Mouse (Mus musculus): ENCODE measurements around the gene Pla2g7. TPM values are rescaled to one million over a fixed set of nuclear protein-coding genes. Genes with fewer than 3 reads are reported as not detected.

The Pla2g7 gene
- total and polyA plus RNA-seq, 2 experiments: 0.50 to 2.1 TPM

GRCm38 (mm10) chr17:43554516-43555403, 13.1 kb upstream of the Pla2g7 start:
- peak; percentile 40 for DNase-seq (ENCODE audit: extremely low read depth, low read depth, low spot score)
- Histone ChIP-seq H3K4me3 (ENCODE audit: insufficient read depth, low read depth, low read length) (no peak overlapping the region), H3K27me3 (ENCODE audit: control insufficient read depth, insufficient read depth, low read length) (no peaks in the 10 kb centered on the region), H3K36me3 (ENCODE audit: control insufficient read depth, insufficient read depth, low read length) (no peaks in the 10 kb centered on the region), H3K4me1 (ENCODE audit: control insufficient read depth, insufficient read depth, low read length) (no peaks in the 10 kb centered on the region), H3K9ac (ENCODE audit: low read depth, low read length) (no peak overlapping the region), H3K79me2 (ENCODE audit: control insufficient read depth, insufficient read depth, low read length) (no peaks in the 10 kb centered on the region), H3K27ac (replicated peaks; ENCODE audit: insufficient read depth, low read depth, low read length) (no peak overlapping the region)
- TF ChIP-seq POLR2A (IDR thresholded peaks at IDR 0.05; ENCODE audit: extremely low read depth, insufficient read depth, low read length) (no peak), CTCF (IDR thresholded peaks at IDR 0.05; ENCODE audit: low read depth, low read length) (no peak)
- 32% methylated on average over 12 of the region's 12 CpGs for WGBS

GRCm38 (mm10) chr17:43557104-43557503, 10.8 kb upstream of the Pla2g7 start:
- Histone ChIP-seq H3K79me2 (ENCODE audit: control insufficient read depth, insufficient read depth, low read length) (no peaks in the 10 kb centered on the region), H3K27me3 (ENCODE audit: control insufficient read depth, insufficient read depth, low read length) (peaks cover 2% of the 10 kb centered on the region; the same call in 1 of the 2 replicates), H3K36me3 (ENCODE audit: control insufficient read depth, insufficient read depth, low read length) (no peaks in the 10 kb centered on the region), H3K9ac (ENCODE audit: low read depth, low read length) (no peak overlapping the region), H3K27ac (replicated peaks; ENCODE audit: insufficient read depth, low read depth, low read length) (peak overlapping the region; percentile 19), H3K4me3 (ENCODE audit: insufficient read depth, low read depth, low read length) (no peak overlapping the region), H3K4me1 (ENCODE audit: control insufficient read depth, insufficient read depth, low read length) (no peaks in the 10 kb centered on the region)
- DNase-seq (ENCODE audit: extremely low read depth, low read depth, low spot score): peak; percentile 12
- 82% methylated on average over 4 of the region's 4 CpGs for WGBS
- TF ChIP-seq CTCF (IDR thresholded peaks at IDR 0.05; ENCODE audit: low read depth, low read length) (no peak), POLR2A (IDR thresholded peaks at IDR 0.05; ENCODE audit: extremely low read depth, insufficient read depth, low read length) (no peak)

GRCm38 (mm10) chr17:43557541-43558090, 10.3 kb upstream of the Pla2g7 start:
- H3K27ac ChIP-seq (replicated peaks; ENCODE audit: insufficient read depth, low read depth, low read length): peak overlapping the region; percentile 15
- TF ChIP-seq CTCF (IDR thresholded peaks at IDR 0.05; ENCODE audit: low read depth, low read length) (no peak), POLR2A (IDR thresholded peaks at IDR 0.05; ENCODE audit: extremely low read depth, insufficient read depth, low read length) (no peak)
- peak; percentile 37 for DNase-seq (ENCODE audit: extremely low read depth, low read depth, low spot score)
- peaks cover 2% of the 10 kb centered on the region; the same call in 1 of the 2 replicates for H3K27me3 ChIP-seq (ENCODE audit: control insufficient read depth, insufficient read depth, low read length)
- no peaks in the 10 kb centered on the region for H3K36me3 ChIP-seq (ENCODE audit: control insufficient read depth, insufficient read depth, low read length)
- H3K4me3 ChIP-seq (ENCODE audit: insufficient read depth, low read depth, low read length): no peak overlapping the region
- no peaks in the 10 kb centered on the region for H3K4me1 ChIP-seq (ENCODE audit: control insufficient read depth, insufficient read depth, low read length)
- 73% methylated on average over 6 of the region's 6 CpGs for WGBS
- H3K9ac ChIP-seq (ENCODE audit: low read depth, low read length): no peak overlapping the region
- no peaks in the 10 kb centered on the region for H3K79me2 ChIP-seq (ENCODE audit: control insufficient read depth, insufficient read depth, low read length)

GRCm38 (mm10) chr17:43558678-43559077, 9.2 kb upstream of the Pla2g7 start:
- Histone ChIP-seq H3K27me3 (ENCODE audit: control insufficient read depth, insufficient read depth, low read length) (peaks cover 2% of the 10 kb centered on the region; the same call in 1 of the 2 replicates), H3K4me1 (ENCODE audit: control insufficient read depth, insufficient read depth, low read length) (no peaks in the 10 kb centered on the region), H3K79me2 (ENCODE audit: control insufficient read depth, insufficient read depth, low read length) (no peaks in the 10 kb centered on the region), H3K9ac (ENCODE audit: low read depth, low read length) (no peak overlapping the region), H3K27ac (replicated peaks; ENCODE audit: insufficient read depth, low read depth, low read length) (no peak overlapping the region), H3K4me3 (ENCODE audit: insufficient read depth, low read depth, low read length) (no peak overlapping the region), H3K36me3 (ENCODE audit: control insufficient read depth, insufficient read depth, low read length) (no peaks in the 10 kb centered on the region)
- no peak for TF ChIP-seq CTCF (IDR thresholded peaks at IDR 0.05; ENCODE audit: low read depth, low read length)
- TF ChIP-seq POLR2A (IDR thresholded peaks at IDR 0.05; ENCODE audit: extremely low read depth, insufficient read depth, low read length): no peak
- 91% methylated on average over 3 of the region's 3 CpGs for WGBS
- no peak for DNase-seq (ENCODE audit: extremely low read depth, low read depth, low spot score)

GRCm38 (mm10) chr17:43563192-43563987, 4.5 kb upstream of the Pla2g7 start:
- H3K79me2 ChIP-seq (ENCODE audit: control insufficient read depth, insufficient read depth, low read length): no peaks in the 10 kb centered on the region
- TF ChIP-seq CTCF (IDR thresholded peaks at IDR 0.05; ENCODE audit: low read depth, low read length): no peak
- no peak for TF ChIP-seq POLR2A (IDR thresholded peaks at IDR 0.05; ENCODE audit: extremely low read depth, insufficient read depth, low read length)
- H3K27ac ChIP-seq (replicated peaks; ENCODE audit: insufficient read depth, low read depth, low read length): no peak overlapping the region
- H3K9ac ChIP-seq (ENCODE audit: low read depth, low read length): no peak overlapping the region
- no peaks in the 10 kb centered on the region for H3K4me1 ChIP-seq (ENCODE audit: control insufficient read depth, insufficient read depth, low read length)
- peaks cover 2% of the 10 kb centered on the region; the same call in 1 of the 2 replicates for H3K27me3 ChIP-seq (ENCODE audit: control insufficient read depth, insufficient read depth, low read length)
- WGBS: 91% methylated on average over 7 of the region's 7 CpGs
- no peaks in the 10 kb centered on the region for H3K36me3 ChIP-seq (ENCODE audit: control insufficient read depth, insufficient read depth, low read length)
- DNase-seq (ENCODE audit: extremely low read depth, low read depth, low spot score): no peak
- no peak overlapping the region for H3K4me3 ChIP-seq (ENCODE audit: insufficient read depth, low read depth, low read length)
